ENCODE assay signal across 9 mouse cellular contexts in genomic region chr7:54458386-54458785, GRCm38 (mm10).
DNase-seq lines count a peak whose midpoint lies in the region; TF ChIP-seq lines count a peak whose summit lies in the region.
"Had no signal": no experiment of that assay in that cellular context is flagged by ENCODE, and none has a peak within 500 bp of the region (broad histone marks: within the 10 kb centered on the region; RNA-seq: fewer than 3 reads in every experiment).

No protein-coding gene starts in this region.

- H3K27me3 ChIP-seq in ES-Bruce4 (ENCODE audit: control insufficient read depth, insufficient read depth, low read length, poor library complexity, severe bottlenecking) = no peaks in the 10 kb centered on the region

- TF ChIP-seq EP300 in ES-Bruce4 (IDR thresholded peaks at IDR 0.05; ENCODE audit: insufficient read depth, low read depth, low read length) = no peak

- no peak for TF ChIP-seq POLR2A in ES-Bruce4 (IDR thresholded peaks at IDR 0.05; ENCODE audit: insufficient read depth, low read length)

- H3K36me3 ChIP-seq in ES-Bruce4 (ENCODE audit: control insufficient read depth, insufficient read depth, low read length, poor library complexity, severe bottlenecking) = no peaks in the 10 kb centered on the region

- peak; percentile 43 for TF ChIP-seq CTCF in ES-Bruce4 (IDR thresholded peaks at IDR 0.05; ENCODE audit: low read depth, low read length)
- no peak for TF ChIP-seq CTCF in gastrocnemius, adult 2 months (IDR thresholded peaks at IDR 0.05)

- no peak overlapping the region for H3K27ac ChIP-seq in ES-Bruce4 (ENCODE audit: insufficient read depth, low read length)
- no peak overlapping the region for H3K27ac ChIP-seq in gastrocnemius, adult 2 months
- H3K27ac ChIP-seq: macrophage had no signal

- no peaks in the 10 kb centered on the region for H3K9me3 ChIP-seq in ES-Bruce4 (replicated peaks; ENCODE audit: control insufficient read depth, insufficient read depth, low read length, poor library complexity, severe bottlenecking)

- no peak overlapping the region for H3K9ac ChIP-seq in ES-Bruce4 (ENCODE audit: low read depth, poor library complexity, severe bottlenecking)

- intact Hi-C loops in heart, postnatal 36 days (cut with DNase I) = no loop called here
- intact Hi-C loops in gastrocnemius, adult 2 months (cut with DNase I) = no loop called here

- H3K4me3 ChIP-seq in ES-Bruce4 (ENCODE audit: low read depth, low read length) = no peak overlapping the region
- H3K4me3 ChIP-seq in gastrocnemius, adult 2 months = no peak overlapping the region

- peak; percentile 10 for DNase-seq in heart, postnatal 4 days
- DNase-seq in heart, postnatal 36 days = no peak
- peak; percentile 46 to 66 for DNase-seq in adrenal gland, postnatal 36 days
- peak; percentile 9 to 30 for DNase-seq in layer of hippocampus, adult 8-10 months (ENCODE audit: low spot score in 2 of 2)
- peak; percentile 4 for DNase-seq in right cerebral cortex, postnatal 25 days
- no peak for DNase-seq in urinary bladder, postnatal 14 days (ENCODE audit: low spot score)
- no peak for DNase-seq in gastrocnemius, adult 2 months

- H3K4me1 ChIP-seq in ES-Bruce4 (ENCODE audit: control insufficient read depth, insufficient read depth, low read length) = no peaks in the 10 kb centered on the region

Comparison
In these comparisons a context has a peak if more than half of its experiments do, and no peak if none do; other contexts are left out.
1. DNase-seq: peak in heart, postnatal 4 days (single experiment), adrenal gland, postnatal 36 days (2 of 2), layer of hippocampus, adult 8-10 months (2 of 2) and right cerebral cortex, postnatal 25 days (single experiment); none in heart, postnatal 36 days (0 of 2), urinary bladder, postnatal 14 days (single experiment) and gastrocnemius, adult 2 months (single experiment).